Mouse (Mus musculus) lung, postnatal 25 days (tissue): Measurements from ENCODE around the gene Ak2.

Source experiments
- DNase-seq: peaks from one replicate; pipeline ENCODE4 v3.0.0; 2022; ENCODE audit warnings: low spot score

The Ak2 gene

GRCm38 (mm10) chr4:128974677-128975076 lies 17.1 kb upstream of the Ak2 start:
- DNase-seq, result no peak

GRCm38 (mm10) chr4:128976577-128976976 lies 15.2 kb upstream of the Ak2 start:
- no peak for DNase-seq

- DNase-seq, result no peak
Measured at GRCm38 (mm10) chr4:128977217-128977616, 14.5 kb upstream of the Ak2 start.

GRCm38 (mm10) chr4:128978634-128979033 lies 13.1 kb upstream of the Ak2 start:
- DNase-seq, result no peak

- DNase-seq, result peak; percentile 57
Measured at GRCm38 (mm10) chr4:128980890-128981832, 10.6 kb upstream of the Ak2 start.

- no peak for DNase-seq
Measured at GRCm38 (mm10) chr4:128981833-128982180, 10.0 kb upstream of the Ak2 start.

- DNase-seq, result no peak
Measured at GRCm38 (mm10) chr4:128983151-128983550, 8.6 kb upstream of the Ak2 start.

- DNase-seq, result peak; percentile 69
Measured at GRCm38 (mm10) chr4:128983656-128984055, 8.1 kb upstream of the Ak2 start.

- no peak for DNase-seq
Measured at GRCm38 (mm10) chr4:128984600-128984999, 7.2 kb upstream of the Ak2 start.

GRCm38 (mm10) chr4:128988911-128989310 lies 2.8 kb upstream of the Ak2 start:
- DNase-seq, result no peak

- no peak for DNase-seq
Measured at GRCm38 (mm10) chr4:128989678-128990077, 2.1 kb upstream of the Ak2 start.

GRCm38 (mm10) chr4:128992176-128992575 lies 418 bp downstream of the Ak2 start:
- DNase-seq, result no peak

GRCm38 (mm10) chr4:128993025-128993662 lies 1.4 kb downstream of the Ak2 start:
- peak; percentile 95 for DNase-seq

- no peak for DNase-seq
Measured at GRCm38 (mm10) chr4:128993675-128994074, 1.9 kb downstream of the Ak2 start.

GRCm38 (mm10) chr4:128995238-128995637 lies 3.5 kb downstream of the Ak2 start:
- DNase-seq, result no peak

GRCm38 (mm10) chr4:128997258-128997657 lies 5.5 kb downstream of the Ak2 start:
- DNase-seq, result no peak

GRCm38 (mm10) chr4:128998401-128998800 lies 6.6 kb downstream of the Ak2 start:
- no peak for DNase-seq

- no peak for DNase-seq
Measured at GRCm38 (mm10) chr4:129000786-129001185, 9.0 kb downstream of the Ak2 start.

- no peak for DNase-seq
Measured at GRCm38 (mm10) chr4:129003720-129004119, 12.0 kb downstream of the Ak2 start.

GRCm38 (mm10) chr4:129008006-129008519 lies 16.3 kb downstream of the Ak2 start:
- DNase-seq, result no peak

GRCm38 (mm10) chr4:129008672-129009071 lies 16.9 kb downstream of the Ak2 start:
- no peak for DNase-seq

- DNase-seq, result no peak
Measured at GRCm38 (mm10) chr4:129009521-129009920, 17.8 kb downstream of the Ak2 start.

GRCm38 (mm10) chr4:129011604-129012121 lies 19.9 kb downstream of the Ak2 start:
- peak; percentile 41 for DNase-seq
